Mouse (Mus musculus) cerebellum, adult 9-10 months (tissue): ENCODE data around the gene Myl9.
A peak's percentile ranks its signal among the peaks of the same experiment; 100 is the strongest.

Experiments
- DNase-seq: peaks from one replicate; pipeline ENCODE4 v3.0.0; 2022

The Myl9 gene

DNA sequence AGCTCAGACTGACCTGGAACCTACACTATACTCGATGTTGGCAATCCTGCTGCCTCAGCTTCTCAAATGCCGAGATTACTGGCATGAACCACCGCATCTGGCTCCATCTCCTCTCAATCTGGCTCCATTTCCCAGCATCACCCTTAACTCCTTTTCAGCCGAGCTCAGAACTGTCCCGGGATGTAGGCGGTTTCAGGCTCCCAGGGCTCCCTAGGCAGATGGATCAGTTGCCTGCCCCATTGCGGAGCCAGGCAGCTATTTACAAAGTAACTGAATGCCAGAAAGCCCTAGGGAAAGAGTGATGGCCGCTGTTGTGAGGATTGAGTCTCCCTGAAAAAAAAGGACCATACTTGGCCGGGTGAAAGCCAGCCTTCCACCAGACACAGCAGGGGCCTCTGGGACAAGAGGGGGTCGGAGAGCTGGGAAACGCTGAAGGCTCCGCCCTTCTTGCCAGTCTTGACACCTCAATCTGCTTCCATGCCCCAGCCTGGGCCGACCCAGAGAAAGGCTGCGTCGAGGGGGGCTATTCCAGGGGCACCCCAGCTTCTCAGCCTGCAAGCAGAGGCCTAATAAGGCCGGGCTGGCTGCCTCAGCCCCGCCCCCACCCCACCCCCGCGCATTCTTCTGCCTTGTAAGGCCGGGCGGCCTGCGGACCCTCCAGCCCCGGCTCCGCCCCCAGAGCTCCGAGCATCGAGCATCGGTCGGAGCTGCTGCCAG is at the start of gene Myl9:
Gene Myl9 (plus strand): TSS at position 683 of the 717 bp plus-strand sequence.
- DNase-seq = no peak

DNA sequence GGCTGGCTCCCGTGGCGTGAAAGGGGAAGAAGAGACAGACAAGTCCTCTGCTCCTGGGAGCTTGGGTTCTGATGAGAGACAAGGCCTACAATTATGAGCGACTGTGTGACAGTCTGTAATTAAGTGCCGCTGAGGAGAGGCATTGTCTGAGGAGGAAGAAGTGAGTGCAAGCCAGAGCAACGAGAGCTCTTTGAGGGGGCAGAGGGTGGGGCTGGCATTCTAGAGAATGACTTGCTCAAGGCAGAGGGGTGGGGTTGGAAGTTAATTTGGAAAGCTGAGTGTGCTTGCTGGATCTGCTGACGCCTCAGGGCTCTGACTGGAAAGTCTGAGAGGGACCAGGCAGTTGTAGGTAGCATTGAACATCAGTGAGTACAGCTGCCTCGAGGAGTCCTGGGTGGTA is 48.9 kb upstream of the Myl9 start:
- DNase-seq = no peak

DNA sequence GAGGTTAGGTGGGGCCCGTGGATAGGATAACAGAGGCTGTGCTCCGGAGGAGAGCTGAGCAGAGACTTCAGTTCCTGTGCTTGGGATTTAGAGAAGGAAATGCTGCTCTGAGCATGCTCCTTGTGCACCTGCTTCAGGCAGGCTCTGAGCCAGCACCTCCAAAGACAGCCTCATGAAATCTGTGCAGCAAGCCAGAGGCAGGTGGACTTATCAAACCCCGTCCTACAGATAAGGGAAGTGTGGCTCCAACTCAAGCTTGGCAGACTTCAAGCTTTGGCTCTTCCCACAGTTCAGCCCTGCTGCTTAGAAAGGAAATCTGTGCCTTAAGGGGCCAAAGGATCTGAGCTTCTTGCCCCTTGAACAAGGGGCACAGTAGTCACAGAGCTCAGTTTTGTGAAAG is 48.3 kb upstream of the Myl9 start:
- DNase-seq = peak; percentile 66

DNA sequence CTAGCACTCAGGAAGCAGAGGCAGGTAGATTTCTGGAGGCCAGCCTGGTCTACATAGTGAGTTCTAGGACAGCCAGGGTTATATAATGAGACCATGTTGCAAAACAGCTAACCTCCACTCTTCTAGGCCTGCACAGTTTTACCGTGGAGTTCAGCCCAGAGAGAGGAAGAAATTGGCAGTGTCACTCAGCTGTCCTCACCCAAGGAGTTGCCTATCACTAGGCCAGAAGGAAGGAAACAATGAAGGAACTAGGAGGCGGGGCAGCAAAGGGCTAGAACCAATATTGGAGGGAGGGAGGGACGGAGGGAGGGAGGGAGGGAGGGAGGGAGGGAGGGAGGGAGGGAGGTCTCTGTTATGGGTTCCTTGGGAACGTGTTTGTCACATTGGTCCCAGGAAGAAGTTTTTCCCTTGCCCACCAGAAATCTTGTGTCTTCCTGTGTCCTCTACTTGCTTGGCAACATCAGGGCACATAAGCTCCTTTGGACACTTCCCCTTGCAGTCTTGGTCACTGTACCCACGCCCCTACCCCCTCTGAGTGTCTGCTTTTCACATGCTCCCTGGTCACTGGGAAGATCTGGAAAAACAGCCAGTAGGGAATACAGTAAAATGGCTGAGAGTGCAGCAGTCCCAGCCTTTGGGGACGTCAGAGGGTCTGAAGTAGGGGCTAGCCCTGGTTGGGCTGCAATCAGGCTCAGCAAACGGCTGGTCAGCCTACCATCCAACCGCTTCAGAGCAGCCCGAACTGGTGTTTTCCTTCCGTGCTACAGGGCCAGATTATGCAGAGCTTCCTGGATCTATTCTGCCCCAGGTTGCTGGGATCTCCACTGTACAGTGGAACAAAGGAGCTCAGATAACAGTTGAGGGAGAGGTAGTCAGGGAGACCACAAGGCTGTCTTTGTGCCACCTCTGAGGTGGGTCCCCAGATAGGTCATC is 45.4 kb upstream of the Myl9 start:
- DNase-seq = peak; percentile 15

DNA sequence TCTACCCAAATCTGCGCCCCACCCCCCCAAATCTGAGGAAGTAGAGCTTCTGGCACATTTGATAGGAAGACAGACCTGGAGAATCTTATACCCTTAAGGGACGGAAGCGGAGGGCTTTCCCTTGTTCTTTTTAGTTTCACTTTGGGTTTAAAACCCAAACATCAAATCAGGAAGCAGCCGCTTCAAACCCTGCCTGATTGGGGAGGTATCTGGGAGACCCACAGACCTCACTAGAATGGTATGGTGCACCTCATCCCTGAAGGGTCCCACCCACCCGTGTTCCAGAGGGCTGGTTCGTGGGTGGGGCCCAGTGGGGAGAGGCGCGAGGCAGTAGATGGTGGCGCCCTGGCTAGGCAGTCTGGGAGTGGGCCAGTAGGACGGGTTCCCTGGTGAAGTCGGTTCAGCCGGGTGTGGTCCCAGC is 44.7 kb upstream of the Myl9 start:
- peak; percentile 25 for DNase-seq

DNA sequence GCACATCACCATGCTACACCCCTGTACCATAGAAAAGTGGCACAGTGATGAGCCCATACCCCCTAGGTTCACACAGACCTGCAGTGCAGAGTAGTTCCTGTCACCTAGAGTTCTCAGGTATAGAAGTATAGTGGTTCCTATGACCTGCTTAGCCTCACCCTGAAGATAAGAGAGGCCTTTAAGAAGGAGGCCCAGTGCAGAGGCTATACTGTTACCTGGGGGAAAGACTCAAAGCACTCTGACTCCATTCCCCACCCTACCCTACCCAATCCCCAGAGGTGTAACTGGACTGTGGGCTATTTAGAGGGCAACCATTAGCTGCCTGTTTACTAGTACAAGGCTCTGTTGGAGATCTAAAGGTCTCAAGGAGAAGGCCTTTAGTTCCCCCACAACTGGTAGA is 43.6 kb upstream of the Myl9 start:
- DNase-seq = no peak

DNA sequence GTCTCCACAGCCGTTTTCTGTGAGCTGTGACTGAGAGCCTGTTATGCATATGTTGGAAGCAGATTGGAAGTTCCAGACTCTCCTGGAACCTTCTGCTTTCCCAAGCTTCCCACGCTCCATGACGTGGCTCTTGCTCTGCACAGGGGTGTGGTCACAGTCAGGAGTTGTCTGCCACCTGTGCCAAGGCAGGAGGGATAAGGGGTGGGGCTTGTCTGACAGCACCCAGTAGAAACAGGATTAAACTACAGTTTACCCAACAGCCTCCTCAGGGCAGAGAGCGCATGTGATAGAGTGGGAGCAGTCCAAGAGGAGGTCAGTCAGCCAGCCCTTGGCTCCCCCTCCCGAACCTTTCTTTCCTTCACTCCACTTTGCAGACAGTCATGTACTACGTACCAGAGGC is 43.1 kb upstream of the Myl9 start:
- peak; percentile 43 for DNase-seq

DNA sequence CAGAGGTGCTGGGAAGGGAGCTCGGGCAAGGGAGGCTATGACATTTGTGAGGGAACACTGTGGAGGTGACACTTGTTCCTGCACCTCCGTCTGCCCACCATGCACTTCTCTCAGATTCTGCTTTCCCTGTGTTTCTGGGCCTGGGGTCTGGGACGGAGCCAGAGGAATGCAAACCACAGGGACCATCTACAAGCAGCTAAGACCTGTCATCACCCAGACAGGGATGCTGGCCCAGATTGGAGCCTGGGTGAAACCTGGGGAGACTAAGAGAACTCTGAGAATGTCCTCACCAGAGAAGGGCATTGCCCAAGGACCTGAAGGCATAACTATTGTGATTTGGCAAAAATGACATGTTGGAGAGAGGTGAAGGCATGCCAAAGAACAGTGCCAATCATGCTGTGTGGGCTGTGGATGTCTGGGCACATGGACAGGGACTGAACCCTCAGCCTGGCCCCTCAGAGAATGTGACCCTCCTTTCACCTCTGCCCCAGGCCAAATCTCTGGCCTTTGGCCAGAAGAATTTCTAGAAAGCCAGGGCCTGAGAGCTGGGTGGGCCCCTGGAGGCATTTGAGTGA is 39.4 kb upstream of the Myl9 start:
- DNase-seq = peak; percentile 57

DNA sequence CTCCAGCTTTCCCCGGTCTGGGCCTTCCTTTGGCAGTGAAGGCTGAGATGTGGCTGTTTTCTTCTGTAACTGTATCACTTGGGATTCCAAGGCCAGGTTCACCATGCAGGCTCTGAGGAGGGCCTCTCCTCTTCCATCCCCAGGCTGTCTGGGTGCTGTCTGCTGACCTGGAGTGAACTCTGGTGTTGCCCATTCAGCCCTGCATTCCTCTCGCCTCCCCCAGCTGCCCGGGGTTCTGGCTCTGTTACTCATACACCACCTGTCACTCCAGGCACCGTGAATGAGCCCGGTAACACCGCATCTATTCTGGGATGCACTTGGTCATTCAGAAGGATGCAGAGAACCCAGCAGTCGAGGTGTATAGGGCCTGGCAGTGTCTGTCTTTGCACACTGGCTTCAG is 38.4 kb upstream of the Myl9 start:
- DNase-seq = peak; percentile 75

DNA sequence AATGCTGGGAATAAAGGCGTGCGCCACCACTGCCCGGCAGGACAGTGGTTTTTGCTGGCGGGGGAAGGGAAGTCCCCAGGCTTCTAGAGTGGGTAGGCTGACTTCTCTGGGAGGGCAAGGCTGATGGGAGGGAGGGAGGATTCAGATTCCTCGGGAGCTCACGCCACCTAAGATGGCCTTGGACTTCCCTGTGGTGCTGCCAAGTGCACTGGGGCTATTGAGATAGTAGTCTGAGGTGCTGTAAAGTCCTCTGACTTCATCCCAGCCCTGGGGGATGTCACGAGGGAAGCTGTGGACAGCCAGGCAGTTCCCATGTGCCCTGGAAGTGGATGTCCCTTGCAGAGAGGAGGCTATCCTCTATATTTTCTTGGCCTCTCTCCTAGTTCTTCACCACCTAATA is 37.2 kb upstream of the Myl9 start:
- no peak for DNase-seq

DNA sequence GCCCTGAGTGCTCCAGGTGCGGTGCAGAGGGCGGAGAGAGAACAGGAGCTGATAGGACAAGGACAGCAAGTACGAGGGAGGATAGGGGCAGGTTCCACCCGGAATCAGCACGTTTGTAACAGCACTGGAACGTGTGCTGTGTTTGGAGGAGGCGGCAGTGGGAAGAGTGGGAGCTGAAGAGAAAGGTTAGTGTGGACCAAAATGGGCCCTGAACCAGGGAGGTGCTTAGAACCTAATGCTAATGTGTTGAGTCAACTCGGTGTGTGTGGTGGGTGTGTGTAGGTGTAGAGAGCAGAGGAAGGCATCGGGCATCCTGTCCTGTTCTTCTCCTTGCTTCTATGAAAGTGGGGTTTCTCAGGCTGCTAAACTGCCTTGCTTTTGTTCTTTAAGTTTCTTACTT is 34.0 kb upstream of the Myl9 start:
- DNase-seq = no peak

DNA sequence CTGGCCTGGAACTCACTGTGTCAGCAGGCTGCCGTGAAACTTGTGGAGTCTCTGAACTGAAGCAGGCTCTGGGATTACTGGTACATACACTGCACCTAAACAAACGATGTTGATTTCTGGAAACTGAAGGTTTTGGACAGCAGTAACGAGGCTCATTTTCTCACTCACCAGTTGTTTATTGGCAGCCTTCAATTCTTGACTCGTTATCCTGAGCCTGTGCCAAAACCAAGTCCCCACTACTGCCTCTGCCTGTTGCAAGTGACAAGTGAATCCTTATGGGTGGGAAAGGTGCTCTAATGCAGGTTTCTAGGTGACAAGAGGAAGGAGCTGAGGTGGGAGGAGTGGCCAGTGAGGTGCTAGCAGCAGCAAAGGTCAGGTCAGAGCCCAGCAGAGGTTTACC is 33.2 kb upstream of the Myl9 start:
- DNase-seq = no peak

DNA sequence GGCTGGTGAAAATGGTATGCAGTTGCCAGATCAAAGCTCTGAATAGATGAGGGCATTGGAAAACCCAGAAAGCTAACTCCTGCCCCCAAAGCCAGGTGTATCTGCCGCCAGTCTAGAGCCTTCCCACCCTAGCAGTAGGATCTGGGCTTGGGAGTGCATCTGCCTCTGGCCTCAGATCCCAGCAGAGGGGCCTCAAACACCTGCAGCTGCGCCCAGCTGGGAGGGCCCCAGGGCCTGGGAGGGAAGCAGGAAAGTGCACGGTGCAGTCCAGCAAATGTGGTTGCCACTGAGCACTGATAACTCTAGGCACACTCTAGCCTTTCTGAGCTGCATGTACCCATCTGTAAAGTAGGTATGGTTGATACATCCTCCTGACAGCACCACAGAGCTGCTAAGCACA is 32.0 kb upstream of the Myl9 start:
- no peak for DNase-seq

DNA sequence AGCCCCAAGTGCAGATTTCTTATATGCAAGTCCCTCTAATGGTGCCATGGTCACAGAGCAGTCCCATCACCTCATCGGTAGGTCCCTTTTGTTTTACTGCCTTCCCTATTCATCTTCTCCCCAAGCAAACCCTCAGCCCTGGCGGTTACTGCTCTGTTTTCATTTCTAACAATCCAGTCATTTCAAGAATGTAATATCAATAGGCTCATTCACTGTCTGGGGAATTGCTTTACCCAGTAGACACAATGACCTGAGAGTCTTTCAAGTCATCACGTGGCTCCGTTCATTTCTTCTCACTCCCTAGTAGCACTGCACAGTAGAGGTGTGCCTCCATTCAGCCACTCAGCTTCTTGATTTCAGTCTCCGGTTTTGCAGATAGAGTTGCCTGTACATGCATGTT is 30.8 kb upstream of the Myl9 start:
- no peak for DNase-seq

DNA sequence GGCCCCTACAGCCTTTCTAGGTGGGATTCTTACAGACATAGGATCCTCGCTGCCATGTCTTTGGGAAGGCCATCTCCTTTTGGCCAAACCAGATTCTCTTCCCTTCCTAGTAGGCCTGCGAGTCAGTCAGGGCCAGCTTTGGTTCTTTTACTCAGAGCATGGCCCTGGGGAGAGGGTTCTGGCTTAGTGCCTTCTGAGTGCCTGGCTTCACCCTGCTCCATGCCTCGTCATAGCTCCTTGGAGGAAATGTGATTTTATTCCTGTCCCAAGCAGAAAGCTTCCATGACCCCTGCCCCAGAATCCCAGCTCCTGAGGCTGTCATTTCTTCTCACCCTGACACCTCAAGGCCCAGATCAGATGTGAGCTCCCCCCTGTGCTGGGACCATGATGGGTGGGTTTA is 27.9 kb upstream of the Myl9 start:
- DNase-seq = no peak

DNA sequence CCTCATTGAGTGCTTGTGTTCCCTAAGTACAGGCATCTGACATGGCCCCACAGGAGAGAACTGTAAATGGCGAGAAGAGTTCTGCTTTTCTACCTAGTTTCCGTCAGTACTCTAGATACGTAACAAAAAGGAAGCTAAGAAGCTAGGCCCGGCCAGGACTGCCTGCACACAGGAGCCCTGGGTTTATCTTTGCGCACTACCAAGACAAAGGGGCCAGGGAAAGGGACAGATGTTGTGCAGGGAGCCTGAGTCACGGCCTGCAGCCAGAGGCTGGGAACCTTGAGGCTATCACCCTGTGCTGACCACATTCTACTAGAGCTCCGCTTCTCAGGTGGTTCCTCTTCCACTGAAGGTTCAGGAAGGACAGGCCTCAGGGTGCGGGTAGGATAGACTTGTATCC is 25.5 kb upstream of the Myl9 start:
- DNase-seq = no peak

DNA sequence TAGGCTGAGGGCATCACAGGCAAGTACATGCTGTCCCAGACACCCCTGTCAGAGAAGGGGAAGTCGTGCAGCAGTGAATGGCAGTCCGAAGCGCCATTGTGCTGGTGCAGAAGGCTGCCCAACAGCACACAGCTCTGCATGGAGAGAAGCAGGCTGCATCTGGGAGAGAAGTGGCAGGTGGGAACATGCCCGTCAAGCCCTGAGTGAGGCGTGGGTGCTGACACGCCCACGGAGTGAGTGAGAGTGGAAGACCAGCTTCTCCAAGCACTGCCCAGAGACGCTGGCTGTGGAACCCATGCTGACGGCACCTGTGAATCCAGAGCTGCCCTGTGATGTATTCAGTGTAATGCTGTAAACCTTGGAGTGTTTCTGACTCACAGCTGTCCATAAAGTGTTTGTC is 18.3 kb upstream of the Myl9 start:
- no peak for DNase-seq

DNA sequence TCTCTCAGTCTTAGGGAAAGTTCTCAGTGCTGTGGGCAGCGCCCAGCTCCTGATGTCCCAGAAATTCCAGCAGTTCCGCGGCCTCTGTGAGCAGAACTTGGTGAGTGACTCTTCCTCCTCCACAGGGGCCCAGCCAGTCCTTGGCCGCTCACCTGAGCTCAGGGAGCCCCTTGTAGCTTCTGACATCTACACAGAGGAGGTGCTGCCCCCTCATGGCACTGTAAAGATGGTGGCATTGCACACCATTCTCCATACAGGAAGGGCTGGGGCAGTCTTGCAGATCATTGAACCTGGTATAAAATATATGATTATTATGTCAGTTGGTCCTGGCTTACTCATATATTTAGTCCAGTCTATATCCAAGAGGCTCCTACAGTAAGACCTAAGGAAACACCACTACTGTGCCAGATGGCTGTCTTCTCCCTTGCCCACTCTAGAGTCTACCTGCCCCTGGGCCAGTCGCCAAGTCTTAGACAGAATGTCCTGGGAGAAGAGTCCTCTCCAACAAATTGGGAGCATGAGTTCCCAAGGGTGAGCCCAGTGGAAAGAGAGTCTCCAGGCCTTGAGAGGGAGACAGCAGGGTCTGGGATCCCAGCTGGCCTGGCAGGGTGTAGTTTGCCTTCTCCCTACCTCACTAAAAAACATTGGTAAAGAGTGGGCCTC is 14.2 kb upstream of the Myl9 start:
- no peak for DNase-seq

DNA sequence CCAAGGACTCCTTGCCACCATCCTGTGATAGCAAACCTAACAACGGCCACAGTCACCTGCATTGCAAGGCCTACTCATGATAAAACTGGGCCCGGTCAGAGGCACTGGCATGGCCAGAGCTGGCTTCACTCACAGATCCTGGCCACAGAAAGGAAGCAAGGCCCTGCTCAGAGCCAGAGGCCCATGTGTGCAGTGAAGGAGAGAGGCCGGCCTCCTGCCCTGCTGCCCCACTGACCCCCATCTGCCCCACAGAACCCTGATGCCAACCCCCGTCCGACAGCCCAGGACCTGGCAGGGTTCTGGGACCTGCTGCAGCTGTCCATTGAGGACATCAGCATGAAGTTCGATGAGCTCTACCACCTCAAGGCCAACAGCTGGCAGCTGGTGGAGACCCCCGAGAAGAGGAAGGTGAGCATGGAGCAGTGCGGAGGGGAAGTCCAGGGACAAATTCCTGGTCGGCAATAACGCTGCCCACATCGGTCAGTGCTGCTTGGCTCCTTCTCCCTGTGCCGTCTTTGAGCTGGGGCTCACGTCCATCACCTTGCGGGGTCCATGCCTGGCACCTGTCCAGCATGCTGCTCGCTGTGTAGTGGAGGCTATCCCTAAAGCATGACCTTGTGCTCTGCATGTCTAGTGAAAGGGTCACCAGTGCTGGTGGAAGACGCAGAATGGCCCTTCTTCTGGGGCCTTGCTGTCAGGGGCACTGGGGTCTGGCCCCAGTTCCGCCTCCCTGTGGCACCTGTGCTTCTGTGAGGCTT is 13.5 kb upstream of the Myl9 start:
- DNase-seq = no peak

DNA sequence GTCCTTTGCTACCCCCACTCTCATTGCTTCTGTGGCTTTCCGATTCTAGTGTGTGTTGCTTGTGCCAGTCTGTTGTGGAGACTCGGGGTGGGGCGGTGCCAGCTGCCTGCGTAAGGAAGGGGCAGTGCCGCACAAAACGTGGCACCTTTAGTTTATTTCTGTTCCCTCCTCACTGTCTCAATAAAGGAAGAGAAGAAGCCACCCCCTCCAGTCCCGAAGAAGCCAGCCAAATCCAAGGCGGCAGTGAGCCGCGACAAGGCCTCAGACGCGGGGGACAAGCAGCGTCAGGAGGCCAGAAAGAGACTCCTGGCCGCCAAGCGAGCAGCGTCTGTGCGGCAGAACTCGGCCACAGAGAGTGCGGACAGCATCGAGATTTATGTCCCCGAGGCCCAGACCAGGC is 12.7 kb upstream of the Myl9 start:
- no peak for DNase-seq

DNA sequence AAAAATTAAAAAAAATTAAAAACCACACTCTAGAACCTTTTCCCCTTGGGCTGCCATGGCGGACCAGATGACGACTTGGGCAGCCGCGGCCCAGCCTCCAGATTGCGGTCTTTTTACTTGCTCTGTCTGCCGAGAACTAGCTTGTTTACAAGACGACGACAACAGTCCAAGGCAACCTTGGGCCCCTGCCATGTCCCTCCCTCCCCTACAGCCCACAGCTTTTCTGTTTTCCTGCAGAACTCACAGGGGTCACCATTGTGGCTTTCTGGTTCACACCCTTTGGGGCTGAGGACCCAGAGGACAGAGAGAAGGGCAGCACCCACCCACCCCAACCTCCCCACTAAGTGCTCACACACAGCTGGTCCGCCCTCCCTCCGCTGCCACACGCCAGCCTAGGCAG is 12.1 kb upstream of the Myl9 start:
- no peak for DNase-seq

DNA sequence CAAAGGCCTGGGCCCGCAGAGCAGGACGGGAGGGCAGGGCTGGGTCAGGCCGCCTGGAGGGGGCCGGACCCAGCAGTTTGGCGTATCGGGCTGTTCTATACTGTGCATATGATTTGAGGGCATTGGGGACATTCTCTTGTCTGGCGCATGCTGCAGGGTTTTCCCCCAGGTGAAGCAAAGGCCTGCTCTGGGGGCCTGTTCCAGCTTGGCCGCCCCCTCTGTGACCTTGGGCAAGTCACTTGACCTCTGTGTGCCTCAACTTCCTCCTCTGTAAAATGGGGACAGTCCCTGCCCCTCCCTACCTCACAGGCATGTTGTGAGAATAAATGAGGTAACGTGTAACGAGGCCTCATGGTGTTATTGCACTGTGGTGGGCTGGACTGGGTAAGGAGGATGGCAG is 11.2 kb upstream of the Myl9 start:
- DNase-seq = no peak

DNA sequence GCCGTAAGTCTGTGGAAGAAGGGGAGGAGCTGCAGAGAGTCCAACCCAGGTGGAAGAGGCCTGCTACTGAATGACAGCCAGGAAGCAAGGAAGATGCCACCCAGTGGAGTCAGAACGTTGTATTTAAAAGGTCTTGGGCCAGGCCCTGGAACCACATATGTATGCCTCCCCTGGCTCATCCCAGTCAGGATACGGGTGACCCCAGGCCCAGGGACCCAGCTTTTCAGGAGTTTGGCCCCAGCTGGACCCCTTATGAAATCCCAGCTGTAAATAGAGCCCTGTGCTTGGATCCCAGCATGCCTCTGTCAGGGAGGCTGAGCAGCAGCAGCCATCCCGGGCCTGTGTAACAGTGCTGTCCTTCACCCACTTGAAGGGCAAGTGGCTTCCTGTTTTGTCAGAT is 10.5 kb upstream of the Myl9 start:
- DNase-seq = no peak
